Mouse (Mus musculus) heart, postnatal 36 days (tissue): Measurements from ENCODE around the gene Cd96. TPM values are rescaled to one million over a fixed set of nuclear protein-coding genes. Genes with fewer than 3 reads are reported as not detected.

Experiments
- DNase-seq, 2 experiments: peaks; one replicate each; pipeline ENCODE4 v3.0.0; 2021 to 2022
- intact Hi-C: fragments of 180-260 bp; cut with DNase I; formaldehyde crosslinking; loops from one replicate; pipeline ENCODE4 v1.15.1; 2025
- total RNA-seq, 2 experiments: library from RNA; stranded (reverse); gene quantifications; 2 replicates each; pipeline ENCODE4 v1.2.3; 2021

The Cd96 gene
- total RNA-seq, 2 experiments from 2014 or later = not detected

GRCm38 (mm10) chr16:46063278-46063677 lies 56.8 kb downstream of the Cd96 start:
- intact Hi-C loops = no loop called here
- no peak for DNase-seq

GRCm38 (mm10) chr16:46046906-46047305 lies 73.1 kb downstream of the Cd96 start:
- intact Hi-C loops = no loop called here
- DNase-seq = no peak

GRCm38 (mm10) chr16:46036261-46036660 lies 83.8 kb downstream of the Cd96 start:
- intact Hi-C loops = no loop called here
- DNase-seq = no peak

DNA sequence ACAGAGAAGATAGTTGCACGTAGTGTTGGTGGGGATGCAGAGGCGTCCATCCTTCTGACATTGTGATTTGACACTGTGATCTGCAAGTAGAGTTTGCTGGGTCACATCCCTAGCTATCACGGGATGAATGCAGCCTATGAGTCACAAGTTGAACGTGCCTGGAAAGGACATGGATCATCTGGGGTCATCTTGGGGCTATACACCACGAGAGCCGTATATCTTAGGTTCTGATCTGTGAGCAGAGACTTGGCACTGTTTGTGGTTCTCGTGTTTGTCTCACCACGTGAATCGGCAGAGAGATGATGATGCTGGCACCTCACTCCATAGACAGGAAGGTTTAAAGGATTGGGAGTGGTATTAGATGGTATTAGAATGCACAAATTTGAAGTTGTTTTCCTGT lies 86.2 kb downstream of the Cd96 start:
- intact Hi-C loops = no loop called here
- DNase-seq = no peak

- intact Hi-C loops = loop anchor here (1.0 to 2.0 kb wide), 4 partner anchors 32 to 339 kb away; no protein-coding TSS in a partner anchor
- DNase-seq = no peak
Observed at GRCm38 (mm10) chr16:46022958-46023491, 97.0 kb downstream of the Cd96 start.

GRCm38 (mm10) chr16:46022189-46022928 lies 97.7 kb downstream of the Cd96 start:
- peak; percentile 36 to 57 for DNase-seq
- intact Hi-C loops = loop anchor here (1.0 to 2.0 kb wide), 4 partner anchors 31 to 338 kb away; no protein-coding TSS in a partner anchor

GRCm38 (mm10) chr16:46021302-46021701 lies 98.7 kb downstream of the Cd96 start:
- intact Hi-C loops = no loop called here
- no peak for DNase-seq

DNA sequence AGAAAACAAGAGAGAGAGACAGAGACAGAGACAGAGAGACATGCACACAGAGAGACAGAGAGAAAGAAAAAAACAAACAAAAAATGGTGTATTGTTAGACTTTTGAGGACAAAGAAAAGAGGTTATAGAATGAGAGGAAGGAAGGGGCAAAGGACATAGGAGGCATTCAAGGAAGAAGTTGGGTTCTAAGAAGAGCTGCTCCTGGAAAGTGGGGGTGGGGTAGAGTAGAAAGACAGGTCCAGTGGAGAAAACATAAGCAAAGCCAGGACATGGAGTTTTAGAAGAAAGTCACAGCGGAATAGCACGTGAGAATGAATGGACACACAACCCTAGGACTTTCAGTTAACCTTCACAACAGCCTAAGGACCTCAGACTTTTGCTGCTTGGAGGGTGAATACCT lies 99.7 kb downstream of the Cd96 start:
- intact Hi-C loops = no loop called here
- no peak for DNase-seq

DNA sequence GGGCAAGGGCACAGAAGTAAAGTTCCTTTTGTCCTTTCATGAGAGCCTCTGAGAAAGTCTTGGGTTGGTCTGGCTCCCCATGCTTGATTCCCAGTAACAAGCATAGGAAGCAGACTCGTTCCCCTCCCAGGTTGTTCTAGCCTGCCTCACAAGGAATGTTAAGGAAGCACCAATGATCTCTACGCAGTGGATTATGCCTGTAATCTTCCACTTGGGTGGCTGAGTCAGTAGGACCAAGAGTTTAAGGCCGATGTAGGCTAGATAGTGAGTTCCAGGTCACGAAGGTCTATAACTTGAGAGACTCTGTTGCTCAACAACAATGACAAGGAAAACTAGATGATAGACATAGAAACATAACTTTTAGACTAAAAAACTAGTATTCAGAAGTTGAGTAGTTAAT lies 100.3 kb downstream of the Cd96 start:
- intact Hi-C loops = no loop called here

GRCm38 (mm10) chr16:46019359-46019758 lies 100.7 kb downstream of the Cd96 start:
- intact Hi-C loops = no loop called here

More for the DNA sequence above, 100.3 kb downstream of the Cd96 start:
- DNase-seq = no peak

GRCm38 (mm10) chr16:46011696-46012095 lies 108.4 kb downstream of the Cd96 start:
- DNase-seq = no peak
- intact Hi-C loops = no loop called here

More at GRCm38 (mm10) chr16:46019359-46019758, 100.7 kb downstream of the Cd96 start:
- no peak for DNase-seq

DNA sequence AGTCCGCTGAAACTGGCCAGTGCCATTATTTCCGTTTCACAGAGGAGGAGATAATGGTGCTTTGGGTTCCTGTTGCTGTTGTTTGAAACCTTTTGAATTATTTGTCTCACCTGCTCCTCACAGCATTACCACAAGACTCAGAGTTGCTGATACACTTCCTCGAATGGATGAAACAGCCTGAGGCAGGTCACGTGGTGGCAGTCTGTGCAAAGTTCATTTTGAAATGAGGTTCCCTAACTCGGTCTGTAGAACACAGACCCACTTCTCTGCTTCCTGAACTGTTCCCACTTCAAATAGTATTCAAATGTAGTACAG lies 109.2 kb downstream of the Cd96 start:
- no peak for DNase-seq
- intact Hi-C loops = no loop called here

DNA sequence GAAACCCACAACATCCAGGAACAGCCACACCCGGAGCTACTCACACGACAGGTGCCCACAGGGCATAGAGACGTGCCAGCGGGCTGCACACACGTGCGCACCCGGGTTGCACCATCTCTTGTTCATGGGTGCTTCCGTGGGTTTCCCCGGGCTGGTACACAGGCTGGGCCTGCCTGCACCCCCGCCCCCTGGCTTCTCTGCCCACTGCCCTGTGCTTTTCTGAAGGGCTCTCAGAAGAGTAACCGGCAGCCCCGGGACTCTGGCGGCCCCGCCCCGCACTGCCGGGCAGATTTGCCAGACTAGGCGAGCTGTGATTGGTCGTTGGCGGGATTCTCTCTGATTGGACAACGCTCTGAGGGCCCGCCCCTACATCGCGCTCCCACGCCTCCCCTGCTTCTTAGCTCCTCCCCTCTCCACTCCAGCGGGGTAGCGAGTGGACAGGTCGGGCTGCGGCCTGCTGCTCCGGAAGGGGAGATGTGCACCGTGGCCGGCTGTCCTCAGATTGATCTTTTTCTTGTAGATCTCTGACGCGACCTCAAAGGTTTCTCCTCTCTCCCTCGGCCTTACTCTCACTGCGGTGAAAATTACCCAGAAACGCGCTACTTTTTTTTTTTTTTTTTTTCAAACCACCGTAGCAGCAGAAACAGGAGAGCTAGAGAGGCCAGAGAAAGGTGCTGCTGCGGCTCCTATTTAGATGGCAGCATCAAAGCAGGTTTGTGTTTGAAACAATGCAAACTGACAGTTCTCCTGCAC lies 109.7 kb downstream of the Cd96 start, which contains the start of gene Plcxd2:
Gene Plcxd2 (minus strand): TSS at position 66 of the 753 bp plus-strand sequence.
- intact Hi-C loops = no loop called here
- DNase-seq = peak; percentile 91 to 92

- intact Hi-C loops = no loop called here
Observed at GRCm38 (mm10) chr16:46009717-46010116, 110.3 kb downstream of the Cd96 start.

GRCm38 (mm10) chr16:46008766-46009165 lies 111.3 kb downstream of the Cd96 start:
- no peak for DNase-seq
- intact Hi-C loops = no loop called here

More at GRCm38 (mm10) chr16:46009717-46010116, 110.3 kb downstream of the Cd96 start:
- no peak for DNase-seq

DNA sequence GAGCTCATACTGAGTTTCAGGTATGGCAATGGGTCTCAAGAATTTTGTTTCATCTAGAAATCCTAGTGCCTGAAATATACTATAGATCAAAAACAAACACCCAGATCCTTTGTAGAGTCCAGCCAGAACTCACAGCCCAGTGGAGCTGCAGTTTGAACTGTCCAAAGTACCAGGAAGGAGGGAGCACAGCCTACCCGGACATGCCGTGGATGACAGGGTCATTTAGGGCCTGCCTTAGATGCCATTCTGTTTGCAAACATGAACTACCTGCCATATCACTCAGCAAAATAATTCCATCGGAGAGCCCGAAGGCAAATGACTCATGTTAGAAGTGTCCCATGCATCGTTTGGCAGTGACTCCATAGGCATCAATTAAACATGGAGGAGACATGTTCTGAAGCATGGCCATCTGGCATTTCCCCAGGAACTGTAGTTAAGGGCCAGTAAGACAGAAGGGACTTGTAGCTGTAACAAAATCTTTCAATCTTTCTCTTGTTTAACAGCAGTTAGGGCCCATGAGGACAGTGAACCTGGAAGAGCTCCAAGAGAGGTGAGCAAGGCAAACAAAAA lies 111.9 kb downstream of the Cd96 start:
- intact Hi-C loops = no loop called here
- no peak for DNase-seq

DNA sequence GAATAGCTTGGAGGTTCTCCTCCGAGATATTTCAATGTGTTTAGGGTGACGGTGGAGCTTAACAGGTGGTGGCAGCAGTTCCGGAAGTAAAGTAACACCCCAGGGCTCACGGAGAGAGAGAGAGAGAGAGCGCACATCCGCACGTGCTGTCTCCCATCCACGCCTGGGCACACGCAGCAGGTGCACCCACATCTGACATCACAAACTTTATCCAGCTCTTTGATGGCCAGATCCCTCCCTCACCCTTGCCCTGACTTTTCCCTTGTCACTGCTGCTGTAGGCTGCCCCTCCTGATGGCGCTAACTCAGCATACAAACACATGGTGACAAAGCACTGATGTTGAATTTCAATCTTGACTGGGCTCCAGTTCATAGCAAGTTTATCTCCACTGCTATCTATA lies 113.8 kb downstream of the Cd96 start:
- intact Hi-C loops = no loop called here
- no peak for DNase-seq

DNA sequence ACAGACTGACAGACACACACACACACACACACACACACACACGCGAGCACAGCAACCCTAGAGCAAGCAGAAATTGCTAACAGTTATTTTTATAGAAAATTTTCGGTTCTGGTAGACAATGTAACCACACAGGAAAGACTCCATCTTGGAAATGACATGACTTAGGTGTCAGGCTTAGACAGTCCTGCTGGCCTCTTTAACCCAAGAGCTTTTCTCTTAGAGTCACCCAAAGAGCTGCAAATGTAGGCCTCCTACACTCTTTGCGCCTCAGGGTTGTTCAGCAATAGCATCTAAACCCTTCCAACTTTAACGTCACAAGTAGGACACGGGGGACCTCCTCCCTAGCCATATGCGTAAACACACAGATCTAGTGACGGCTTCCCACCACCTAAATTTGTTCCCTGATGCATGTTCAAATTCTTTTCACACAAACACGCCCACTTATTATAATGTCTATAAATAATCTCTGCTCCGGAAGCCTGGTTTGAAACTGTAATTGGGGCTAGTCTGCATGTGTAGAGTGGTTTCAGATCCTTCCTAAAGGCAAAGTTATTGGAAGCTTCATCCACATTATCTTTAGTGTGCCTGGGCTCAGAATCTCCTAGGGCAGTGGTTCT lies 118.4 kb downstream of the Cd96 start:
- no peak for DNase-seq
- intact Hi-C loops = no loop called here

GRCm38 (mm10) chr16:46000976-46001375 lies 119.1 kb downstream of the Cd96 start:
- intact Hi-C loops = no loop called here

GRCm38 (mm10) chr16:45999374-46000191 lies 120.5 kb downstream of the Cd96 start:
- DNase-seq = no peak
- intact Hi-C loops = no loop called here

More at GRCm38 (mm10) chr16:46000976-46001375, 119.1 kb downstream of the Cd96 start:
- DNase-seq = no peak
